Mouse (Mus musculus): ENCODE results near the gene Gm9376.

- TF ChIP-seq CTCF (IDR thresholded peaks at IDR 0.05; ENCODE audit: low read depth), result no peak
- no peak for TF ChIP-seq EP300 (optimal IDR thresholded peaks at IDR 0.05)
These were observed 23.2 kb downstream of the Gm9376 start for GRCm38 (mm10) chr14:118290009-118290408.
